Comparison of ENCODE assay signal across 9 mouse cellular contexts in genomic region chr8:11357921-11358436, GRCm38 (mm10). TPM values are rescaled to one million over a fixed set of nuclear protein-coding genes. Genes with fewer than 3 reads are reported as not detected.
DNase-seq lines count a peak whose midpoint lies in the region; ATAC-seq lines count a peak whose summit lies in the region.
"Had no signal": no experiment of that assay in that cellular context is flagged by ENCODE, and none has a peak within 500 bp of the region (broad histone marks: within the 10 kb centered on the region; RNA-seq: fewer than 3 reads in every experiment).

No protein-coding gene starts in this region.

- H3K4me3 ChIP-seq in heart, embryonic 10.5 days: no peak overlapping the region
- no peak overlapping the region for H3K4me3 ChIP-seq in lung, embryonic 16.5 days (ENCODE audit: low read length)
- H3K4me3 ChIP-seq in stomach, embryonic 15.5 days (replicated peaks): no peak overlapping the region

- H3K27ac ChIP-seq in heart, embryonic 10.5 days: peak overlapping the region; percentile 84
- H3K27ac ChIP-seq in lung, embryonic 16.5 days (ENCODE audit: low read length): peak overlapping the region; percentile 50
- H3K27ac ChIP-seq in stomach, embryonic 15.5 days: peak overlapping the region; percentile 76

- H3K4me1 ChIP-seq in heart, embryonic 10.5 days: peaks cover 65% of the 10 kb centered on the region
- H3K4me1 ChIP-seq in lung, embryonic 16.5 days (replicated peaks; ENCODE audit: control insufficient read depth, insufficient read depth, low read length): peaks cover 46% of the 10 kb centered on the region
- peaks cover 16% of the 10 kb centered on the region; the same call in 1 of the 2 replicates for H3K4me1 ChIP-seq in stomach, embryonic 15.5 days

- peak; percentile 52 for ATAC-seq in lung, embryonic 16.5 days (ENCODE audit: low read depth)
- ATAC-seq in stomach, embryonic 15.5 days (ENCODE audit: insufficient read depth, low FRiP score, low read depth): peak; percentile 71

- DNase-seq in heart, embryonic 10.5 days (ENCODE audit: low spot score): no peak
- DNase-seq in heart, postnatal 4 days: no peak
- no peak for DNase-seq in lung, postnatal 14 days
- peak; percentile 52 to 62 for DNase-seq in heart, postnatal 10 days
- no peak for DNase-seq in cerebellum, postnatal 4 days (ENCODE audit: low spot score in 2 of 2)
- DNase-seq in right cerebral cortex, postnatal 14 days: no peak
- DNase-seq: cerebellum, postnatal 36 days had no signal

- intact Hi-C loops in heart, postnatal 10 days (cut with DNase I): no loop called here

- WGBS in heart, embryonic 10.5 days: 30% methylated on average over 7 of the region's 7 CpGs
- 22% methylated on average over 7 of the region's 7 CpGs for WGBS in lung, embryonic 16.5 days
- 24% methylated on average over 7 of the region's 7 CpGs for WGBS in stomach, embryonic 15.5 days

- peaks cover 2% of the 10 kb centered on the region; the same call in 1 of the 2 replicates for H3K9me3 ChIP-seq in heart, embryonic 10.5 days
- no peaks in the 10 kb centered on the region for H3K9me3 ChIP-seq in lung, embryonic 16.5 days (ENCODE audit: control insufficient read depth, low read length)
- H3K9me3 ChIP-seq in stomach, embryonic 15.5 days: no peaks in the 10 kb centered on the region

- H3K4me2 ChIP-seq in lung, embryonic 16.5 days (ENCODE audit: low read depth, low read length): no peak overlapping the region
- H3K4me2 ChIP-seq in stomach, embryonic 15.5 days: no peak overlapping the region

- no peaks in the 10 kb centered on the region for H3K27me3 ChIP-seq in heart, embryonic 10.5 days (ENCODE audit: insufficient read depth, poor library complexity, severe bottlenecking)
- no peaks in the 10 kb centered on the region for H3K27me3 ChIP-seq in lung, embryonic 16.5 days (ENCODE audit: control insufficient read depth, insufficient read depth, low read depth, low read length)
- no peaks in the 10 kb centered on the region for H3K27me3 ChIP-seq in stomach, embryonic 15.5 days (replicated peaks)

- no peak overlapping the region for H3K9ac ChIP-seq in lung, embryonic 16.5 days (ENCODE audit: low read length)
- H3K9ac ChIP-seq in stomach, embryonic 15.5 days: no peak overlapping the region

- peaks cover 14% of the 10 kb centered on the region for H3K36me3 ChIP-seq in heart, embryonic 10.5 days
- H3K36me3 ChIP-seq in lung, embryonic 16.5 days (ENCODE audit: control insufficient read depth, insufficient read depth, low read length): peaks cover 5% of the 10 kb centered on the region
- H3K36me3 ChIP-seq in stomach, embryonic 15.5 days: no peaks in the 10 kb centered on the region

RNA-seq across cellular contexts. Expression of gene Col4a1, which starts 45.4 kb away (rescaled TPM):
- 143 and 257 TPM in 2 replicates for polyA plus RNA-seq in heart, embryonic 10.5 days (2016; fragmentation: Nextera tagmentation; extraction: Ambion mirVana)
- total RNA-seq in heart, postnatal 4 days (2021): 1,000 to 10,000 TPM; 1,026 to 1,084 TPM
- 368 and 370 TPM in 2 replicates for polyA plus RNA-seq in lung, embryonic 16.5 days (2015; fragmentation: Nextera tagmentation; extraction: Ambion mirVana)
- 1,000 to 10,000 TPM; 1,260 to 1,378 TPM for total RNA-seq in heart, postnatal 10 days (2021)
- 191 and 208 TPM in 2 replicates for polyA plus RNA-seq in stomach, embryonic 15.5 days (2015; fragmentation: Nextera tagmentation; extraction: Ambion mirVana)

RNA-seq across cellular contexts. Expression of gene Col4a2, which starts 45.4 kb away (rescaled TPM):
- 54.9 and 97.0 TPM in 2 replicates for polyA plus RNA-seq in heart, embryonic 10.5 days (2016; fragmentation: Nextera tagmentation; extraction: Ambion mirVana)
- total RNA-seq in heart, postnatal 4 days (2021): 100 to 1,000 TPM; 558 to 588 TPM
- polyA plus RNA-seq in lung, embryonic 16.5 days (2015; fragmentation: Nextera tagmentation; extraction: Ambion mirVana): 113 and 117 TPM in 2 replicates
- 100 to 1,000 TPM; 697 to 713 TPM for total RNA-seq in heart, postnatal 10 days (2021)
- polyA plus RNA-seq in stomach, embryonic 15.5 days (2015; fragmentation: Nextera tagmentation; extraction: Ambion mirVana): 72.1 and 81.2 TPM in 2 replicates

Comparison
In these comparisons a context has a peak if more than half of its experiments do, and no peak if none do; other contexts are left out.
1. DNase-seq: peak in heart, postnatal 10 days (2 of 2); none in heart, embryonic 10.5 days (single experiment), heart, postnatal 4 days (single experiment), lung, postnatal 14 days (single experiment), cerebellum, postnatal 4 days (0 of 2) and right cerebral cortex, postnatal 14 days (single experiment).
2. Peak in every context shown above with its lines, with median percentiles within 50 percentile points of each other: H3K27ac ChIP-seq.